Comparison of ENCODE assay signal across 20 mouse cellular contexts in genomic region chr5:129390921-129391371, GRCm38 (mm10).
A peak's percentile ranks its signal among the peaks of the same experiment; 100 is the strongest.
DNase-seq lines count a peak whose midpoint lies in the region; ATAC-seq and TF ChIP-seq lines count a peak whose summit lies in the region.
"Had no signal": no experiment of that assay in that cellular context is flagged by ENCODE, and none has a peak within 500 bp of the region (broad histone marks: within the 10 kb centered on the region; RNA-seq: fewer than 3 reads in every experiment).

No protein-coding gene starts in this region.

- DNase-seq in hindbrain, embryonic 10.5 days (ENCODE audit: low spot score) = no peak
- DNase-seq in brain, adult 2 months (ENCODE audit: low read depth, low spot score) = peak; percentile 95
- peak; percentile 82 to 85 for DNase-seq in cerebellum, adult 18-20 months
- peak; percentile 76 for DNase-seq in forebrain, postnatal 0 days
- DNase-seq in spleen, postnatal 14 days (ENCODE audit: low spot score in 2 of 2) = no peak
- DNase-seq in thymus, postnatal 36 days = no peak
- DNase-seq in gastrocnemius, postnatal 14 days = no peak
- DNase-seq: adrenal gland, adult 2 months; B cell, adult 2 months; gastrocnemius, postnatal 36 days; kidney, adult 11 months; thymus, adult 18-20 months had no signal

- peak; percentile 41 for ATAC-seq in hindbrain, embryonic 16.5 days
- peak; percentile 44 for ATAC-seq in forebrain, postnatal 0 days

- intact Hi-C loops in gastrocnemius, postnatal 14 days (cut with DNase I; ENCODE audit: low total_unique reads) = no loop called here

- H3K9me3 ChIP-seq in hindbrain, embryonic 16.5 days (ENCODE audit: control insufficient read depth, low read length) = no peaks in the 10 kb centered on the region
- H3K9me3 ChIP-seq in hindbrain, embryonic 10.5 days = no peaks in the 10 kb centered on the region
- H3K9me3 ChIP-seq in forebrain, postnatal 0 days (ENCODE audit: low read length) = no peaks in the 10 kb centered on the region
- H3K9me3 ChIP-seq: embryonic facial prominence, embryonic 12.5 days; heart, embryonic 13.5 days; hindbrain, embryonic 12.5 days; limb, embryonic 15.5 days; lung, embryonic 15.5 days; megakaryocyte, embryonic 14.5 days; neural tube, embryonic 15.5 days had no signal

- H3K36me3 ChIP-seq in hindbrain, embryonic 16.5 days (ENCODE audit: control insufficient read depth, insufficient read depth, low read length) = no peaks in the 10 kb centered on the region
- no peaks in the 10 kb centered on the region for H3K36me3 ChIP-seq in hindbrain, embryonic 10.5 days
- H3K36me3 ChIP-seq in forebrain, postnatal 0 days (ENCODE audit: insufficient read depth) = no peaks in the 10 kb centered on the region
- H3K36me3 ChIP-seq: embryonic facial prominence, embryonic 12.5 days; heart, embryonic 13.5 days; hindbrain, embryonic 12.5 days; limb, embryonic 15.5 days; lung, embryonic 15.5 days; neural tube, embryonic 15.5 days had no signal

- peak overlapping the region; percentile 34; the same call in 1 of the 2 replicates for H3K27ac ChIP-seq in hindbrain, embryonic 16.5 days (ENCODE audit: low read depth, low read length)
- no peak overlapping the region for H3K27ac ChIP-seq in hindbrain, embryonic 10.5 days
- H3K27ac ChIP-seq in forebrain, postnatal 0 days (ENCODE audit: low read depth, low read length) = peak overlapping the region; percentile 50; the same call in 1 of the 2 replicates
- H3K27ac ChIP-seq: embryonic facial prominence, embryonic 12.5 days; heart, embryonic 13.5 days; hindbrain, embryonic 12.5 days; limb, embryonic 15.5 days; lung, embryonic 15.5 days; neural tube, embryonic 15.5 days had no signal

- H3K27me3 ChIP-seq in hindbrain, embryonic 16.5 days (replicated peaks; ENCODE audit: control insufficient read depth, insufficient read depth, low read length) = no peaks in the 10 kb centered on the region
- 0 out of 2 replicates have a peak, but pooled peaks cover 7% of the 10 kb centered on the region for H3K27me3 ChIP-seq in hindbrain, embryonic 10.5 days (ENCODE audit: insufficient read depth, poor library complexity, severe bottlenecking)
- no peaks in the 10 kb centered on the region for H3K27me3 ChIP-seq in forebrain, postnatal 0 days (ENCODE audit: insufficient read depth, low read length)
- H3K27me3 ChIP-seq: limb, embryonic 15.5 days; neural tube, embryonic 15.5 days had no signal

- H3K4me2 ChIP-seq in hindbrain, embryonic 16.5 days (ENCODE audit: low read length) = no peak overlapping the region
- no peak overlapping the region for H3K4me2 ChIP-seq in forebrain, postnatal 0 days (ENCODE audit: low read depth)
- H3K4me2 ChIP-seq: embryonic facial prominence, embryonic 12.5 days; heart, embryonic 13.5 days; hindbrain, embryonic 12.5 days; limb, embryonic 15.5 days; lung, embryonic 15.5 days; neural tube, embryonic 15.5 days had no signal

- TF ChIP-seq CTCF in forebrain, postnatal 0 days (IDR thresholded peaks at IDR 0.05; ENCODE audit: low read depth) = no peak

- H3K4me3 ChIP-seq in hindbrain, embryonic 16.5 days (ENCODE audit: low read length) = no peak overlapping the region
- no peak overlapping the region for H3K4me3 ChIP-seq in hindbrain, embryonic 10.5 days
- no peak overlapping the region for H3K4me3 ChIP-seq in forebrain, postnatal 0 days (ENCODE audit: low read depth, low read length)
- H3K4me3 ChIP-seq: embryonic facial prominence, embryonic 12.5 days; heart, embryonic 13.5 days; hindbrain, embryonic 12.5 days; limb, embryonic 15.5 days; lung, embryonic 15.5 days; megakaryocyte, embryonic 14.5 days; neural tube, embryonic 15.5 days had no signal

- no peak overlapping the region for H3K9ac ChIP-seq in hindbrain, embryonic 16.5 days (ENCODE audit: low read depth, low read length)
- no peak overlapping the region for H3K9ac ChIP-seq in forebrain, postnatal 0 days
- H3K9ac ChIP-seq: embryonic facial prominence, embryonic 12.5 days; heart, embryonic 13.5 days; hindbrain, embryonic 12.5 days; limb, embryonic 15.5 days; lung, embryonic 15.5 days; neural tube, embryonic 15.5 days had no signal

- WGBS in hindbrain, embryonic 16.5 days = 58% methylated on average over 4 of the region's 4 CpGs
- WGBS in hindbrain, embryonic 10.5 days = 64% methylated on average over 4 of the region's 4 CpGs
- 40% methylated on average over 4 of the region's 4 CpGs for WGBS in forebrain, postnatal 0 days

- no peaks in the 10 kb centered on the region; the same call in 1 of the 2 replicates for H3K4me1 ChIP-seq in hindbrain, embryonic 16.5 days (ENCODE audit: control insufficient read depth, insufficient read depth, low read depth, low read length)
- peaks cover 1% of the 10 kb centered on the region for H3K4me1 ChIP-seq in hindbrain, embryonic 10.5 days (replicated peaks)
- peaks cover 5% of the 10 kb centered on the region for H3K4me1 ChIP-seq in forebrain, postnatal 0 days (ENCODE audit: insufficient read depth)
- H3K4me1 ChIP-seq: embryonic facial prominence, embryonic 12.5 days; limb, embryonic 15.5 days; lung, embryonic 15.5 days; megakaryocyte, embryonic 14.5 days had no signal

Comparison
In these comparisons a context has a peak if more than half of its experiments do, and no peak if none do; other contexts are left out.
1. DNase-seq: peak in brain, adult 2 months (single experiment), cerebellum, adult 18-20 months (2 of 2) and forebrain, postnatal 0 days (single experiment); none in hindbrain, embryonic 10.5 days (single experiment), spleen, postnatal 14 days (0 of 2), thymus, postnatal 36 days (0 of 2) and gastrocnemius, postnatal 14 days (single experiment).